Mouse (Mus musculus) ES-Bruce4 (cell line): ENCODE results near the gene Cmtm2a. TPM values are rescaled to one million over a fixed set of nuclear protein-coding genes. Genes with fewer than 3 reads are reported as not detected.

ENCODE experiments used
- H3K27ac ChIP-seq: 2 replicates; pipeline ENCODE4 v1.5.1; 2012; ENCODE audit warnings: low read length, inconsistent platforms; ENCODE audit not compliant: insufficient read depth
- H3K27me3 ChIP-seq: 2 replicates; pipeline ENCODE4 v1.6.1; 2012; ENCODE audit warnings: mild to moderate bottlenecking, low read length, inconsistent platforms; ENCODE audit not compliant: control insufficient read depth, poor library complexity, insufficient read depth, severe bottlenecking
- H3K36me3 ChIP-seq: 2 replicates; pipeline ENCODE4 v1.6.1; 2012; ENCODE audit warnings: inconsistent platforms, mild to moderate bottlenecking, low read length, moderate library complexity; ENCODE audit not compliant: control insufficient read depth, poor library complexity, insufficient read depth, severe bottlenecking
- H3K4me1 ChIP-seq: one replicate; pipeline ENCODE4 v1.8.1; 2011; ENCODE audit warnings: low read length; ENCODE audit not compliant: control insufficient read depth, insufficient read depth
- H3K4me3 ChIP-seq: 2 replicates; pipeline ENCODE4 v1.5.1; 2011; ENCODE audit warnings: low read depth, mild to moderate bottlenecking, low read length
- H3K9ac ChIP-seq: 2 replicates; pipeline ENCODE4 v1.6.1; 2012; ENCODE audit warnings: low read depth, mild to moderate bottlenecking, inconsistent platforms; ENCODE audit not compliant: poor library complexity, severe bottlenecking
- H3K9me3 ChIP-seq: replicated peaks from 2 replicates; pipeline ENCODE4 v1.6.1; 2012; ENCODE audit warnings: mild to moderate bottlenecking, low read length, inconsistent platforms; ENCODE audit not compliant: control insufficient read depth, poor library complexity, insufficient read depth, severe bottlenecking
- CTCF ChIP-seq: IDR thresholded peaks from one replicate; pipeline ENCODE4 v1.8.1; 2011; ENCODE audit warnings: low read depth, low read length
- EP300 ChIP-seq: IDR thresholded peaks from 2 replicates; pipeline ENCODE4 v1.6.1; 2011; ENCODE audit warnings: low read depth, low read length; ENCODE audit not compliant: insufficient read depth
- POLR2A ChIP-seq: IDR thresholded peaks from one replicate; pipeline ENCODE4 v1.8.1; 2011; ENCODE audit warnings: low read length; ENCODE audit not compliant: insufficient read depth
- polyA plus RNA-seq: library from polyadenylated mRNA; stranded (reverse); fragments of >200 nt; gene quantifications from 2 replicates; pipeline ENCODE4 v1.2.4, GENCODE M21; 2011; ENCODE audit warnings: low read depth; ENCODE audit not compliant: missing spikeins, insufficient read depth, insufficient read length

Gene Cmtm2a
- polyA plus RNA-seq, 1 experiment: not detected

GRCm38 (mm10) chr8:104247054-104247907, 45.7 kb downstream of the Cmtm2a start:
- H3K27me3 ChIP-seq: no peaks in the 10 kb centered on the region
- H3K4me3 ChIP-seq: peak overlapping the region; percentile 81
- H3K27ac ChIP-seq: no peak overlapping the region
- no peaks in the 10 kb centered on the region for H3K9me3 ChIP-seq
- H3K4me1 ChIP-seq: no peaks in the 10 kb centered on the region
- H3K9ac ChIP-seq: peak overlapping the region; percentile 84
- TF ChIP-seq EP300: no peak
- no peak for TF ChIP-seq POLR2A
- TF ChIP-seq CTCF: no peak
- no peaks in the 10 kb centered on the region; the same call in 1 of the 2 replicates for H3K36me3 ChIP-seq

- H3K4me1 ChIP-seq: no peaks in the 10 kb centered on the region
- TF ChIP-seq POLR2A (no peak), EP300 (no peak), CTCF (no peak)
- H3K4me3 ChIP-seq: no peak overlapping the region
- H3K9ac ChIP-seq: no peak overlapping the region
- no peak overlapping the region for H3K27ac ChIP-seq
- H3K36me3 ChIP-seq: no peaks in the 10 kb centered on the region; the same call in 1 of the 2 replicates
- H3K9me3 ChIP-seq: no peaks in the 10 kb centered on the region
- H3K27me3 ChIP-seq: no peaks in the 10 kb centered on the region
These were observed 46.4 kb downstream of the Cmtm2a start for GRCm38 (mm10) chr8:104246621-104247020.

DNA sequence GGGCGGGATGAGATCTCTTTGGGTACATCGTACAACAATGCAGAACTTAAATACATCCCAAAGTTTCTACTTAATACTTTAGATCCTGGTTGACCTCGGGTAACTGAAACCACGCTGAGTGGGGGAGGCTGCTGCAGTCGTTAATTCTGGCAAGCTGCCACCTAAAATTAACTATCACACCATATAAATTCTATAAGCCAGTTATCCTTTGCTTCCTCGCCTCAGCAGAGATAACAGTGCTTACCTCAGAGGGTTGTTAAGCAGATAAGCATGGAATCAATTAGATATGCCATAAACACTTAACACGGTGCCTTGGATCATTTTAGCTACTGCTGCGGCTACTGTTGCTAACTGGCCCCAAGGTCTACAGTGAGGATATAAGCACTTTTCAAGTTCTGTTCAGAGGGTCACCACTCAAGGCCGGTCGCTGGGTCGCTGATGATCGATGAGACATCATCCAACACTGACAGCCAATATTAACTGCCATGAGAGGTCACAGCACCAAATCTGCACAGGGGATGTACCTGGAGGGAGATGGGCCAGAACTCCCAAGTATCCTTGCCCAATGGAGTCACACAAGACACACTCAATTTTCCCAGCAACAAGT, 50.8 kb downstream of the Cmtm2a start:
- Histone ChIP-seq H3K4me1 (no peaks in the 10 kb centered on the region), H3K36me3 (peaks cover 6% of the 10 kb centered on the region)
- TF ChIP-seq EP300 (no peak), POLR2A (no peak), CTCF (no peak)

GRCm38 (mm10) chr8:104239418-104239861, 53.5 kb downstream of the Cmtm2a start:
- H3K27ac ChIP-seq: no peak overlapping the region
- H3K9ac ChIP-seq: no peak overlapping the region
- H3K4me3 ChIP-seq: no peak overlapping the region
- no peaks in the 10 kb centered on the region for H3K9me3 ChIP-seq
- H3K4me1 ChIP-seq: no peaks in the 10 kb centered on the region
- H3K36me3 ChIP-seq: peaks cover 6% of the 10 kb centered on the region
- TF ChIP-seq POLR2A (no peak), CTCF (no peak), EP300 (no peak)
- no peaks in the 10 kb centered on the region for H3K27me3 ChIP-seq

More for the DNA sequence above, 50.8 kb downstream of the Cmtm2a start:
- no peaks in the 10 kb centered on the region for H3K27me3 ChIP-seq
- H3K9me3 ChIP-seq: no peaks in the 10 kb centered on the region
- H3K9ac ChIP-seq: no peak overlapping the region
- H3K27ac ChIP-seq: no peak overlapping the region
- no peak overlapping the region for H3K4me3 ChIP-seq

- Histone ChIP-seq H3K9ac (no peak overlapping the region), H3K4me3 (no peak overlapping the region), H3K27me3 (no peaks in the 10 kb centered on the region), H3K9me3 (no peaks in the 10 kb centered on the region), H3K27ac (no peak overlapping the region), H3K4me1 (no peaks in the 10 kb centered on the region), H3K36me3 (peaks cover 17% of the 10 kb centered on the region)
- no peak for TF ChIP-seq EP300
- TF ChIP-seq CTCF: peak; percentile 53
- no peak for TF ChIP-seq POLR2A
These were observed 58.4 kb downstream of the Cmtm2a start for GRCm38 (mm10) chr8:104234573-104234972.

DNA sequence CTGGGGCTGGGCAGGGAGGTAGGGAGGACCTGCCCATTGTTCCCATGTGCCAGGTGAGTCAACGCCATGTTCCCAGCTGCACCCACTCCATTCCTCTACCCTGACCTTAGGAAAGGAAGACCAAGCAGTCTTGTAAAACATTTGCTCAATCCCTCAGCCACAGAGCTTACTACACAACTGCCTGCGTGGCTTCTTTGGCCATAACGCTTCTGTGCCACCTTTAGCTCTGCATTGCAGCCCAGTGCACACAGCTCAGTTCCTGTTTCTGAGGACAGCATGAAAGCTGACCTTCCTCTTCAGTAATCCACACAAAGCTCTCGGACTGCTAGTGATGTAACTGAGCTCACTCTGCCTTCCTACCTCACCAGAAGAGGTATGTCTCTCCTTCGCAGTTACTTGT, 60.1 kb downstream of the Cmtm2a start:
- Histone ChIP-seq H3K4me1 (no peaks in the 10 kb centered on the region), H3K27ac (no peak overlapping the region), H3K36me3 (peaks cover 15% of the 10 kb centered on the region), H3K9ac (no peak overlapping the region), H3K4me3 (no peak overlapping the region), H3K9me3 (no peaks in the 10 kb centered on the region), H3K27me3 (no peaks in the 10 kb centered on the region)
- TF ChIP-seq EP300: no peak
- TF ChIP-seq CTCF: no peak
- no peak for TF ChIP-seq POLR2A
